Mouse (Mus musculus) retina, adult 2 months (tissue): Measurements from ENCODE around the gene Qrfp.

Source experiments
- DNase-seq: peaks from one replicate; pipeline ENCODE4 v3.0.0-alpha.2; 2012; ENCODE audit warnings: low read depth, low spot score

Qrfp gene

GRCm38 (mm10) chr2:31770781-31771441, 39.5 kb downstream of the Qrfp start:
- no peak for DNase-seq

- DNase-seq: no peak
Measured at GRCm38 (mm10) chr2:31769631-31770111, 40.7 kb downstream of the Qrfp start.

DNA sequence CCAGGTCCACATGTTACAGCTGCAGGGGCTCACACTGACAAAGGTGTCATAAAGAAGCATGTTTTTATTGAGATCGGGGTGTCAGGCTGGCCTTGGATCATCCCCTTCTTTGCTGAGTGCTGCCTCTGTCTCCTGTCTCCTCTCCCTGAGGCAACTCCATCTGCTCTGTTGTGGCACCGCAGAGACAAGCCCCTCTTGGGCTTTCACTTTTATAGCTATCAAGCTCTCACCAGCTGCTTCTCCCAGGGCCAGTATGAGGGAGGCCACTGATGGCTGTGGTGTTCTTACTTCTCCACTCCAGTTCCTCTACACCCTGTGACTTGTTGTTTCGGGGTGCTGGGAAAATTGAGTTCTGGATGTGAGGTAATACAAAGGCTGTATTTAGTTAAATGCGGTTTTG, 41.3 kb downstream of the Qrfp start:
- DNase-seq: no peak

DNA sequence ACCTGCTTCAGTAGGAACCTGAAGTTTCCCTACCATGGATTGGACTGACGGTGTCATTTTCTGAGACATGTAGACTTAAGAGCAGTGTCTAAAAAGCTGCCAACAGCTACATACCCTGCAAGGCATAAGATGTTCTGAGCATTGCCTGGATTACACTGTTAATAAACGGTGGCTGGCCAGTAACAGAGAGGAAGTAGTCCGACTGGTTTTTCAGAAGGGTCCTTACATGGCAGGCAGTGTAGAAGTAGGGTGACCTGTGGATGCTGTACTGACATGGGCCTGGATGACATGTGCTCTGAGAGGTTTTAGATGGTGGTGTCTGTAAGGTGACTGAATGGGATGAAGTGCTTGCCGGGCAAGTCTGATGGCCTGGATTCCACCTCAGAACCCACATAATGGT, 42.6 kb downstream of the Qrfp start:
- no peak for DNase-seq

- no peak for DNase-seq
Measured at GRCm38 (mm10) chr2:31767104-31767503, 43.3 kb downstream of the Qrfp start.

DNA sequence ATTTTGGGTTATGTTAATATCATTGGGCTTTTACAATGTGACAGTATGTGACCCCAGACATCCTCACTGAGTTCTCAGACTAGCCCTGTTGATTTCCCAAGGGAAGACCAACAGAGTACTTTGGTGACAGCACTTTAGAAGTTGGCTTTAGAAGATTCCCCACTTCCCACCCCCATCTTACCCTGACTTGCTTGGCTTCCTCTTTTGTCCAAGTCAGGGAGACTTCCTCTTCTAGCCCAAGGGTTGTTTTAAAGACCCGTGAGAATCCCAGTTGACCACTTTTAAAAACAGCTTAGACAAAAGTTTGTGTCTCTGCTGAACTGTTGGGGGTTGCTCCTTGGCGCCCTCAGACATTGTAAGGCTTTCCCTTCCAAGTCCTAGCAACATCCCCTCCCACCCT, 47.1 kb downstream of the Qrfp start:
- DNase-seq: no peak

DNA sequence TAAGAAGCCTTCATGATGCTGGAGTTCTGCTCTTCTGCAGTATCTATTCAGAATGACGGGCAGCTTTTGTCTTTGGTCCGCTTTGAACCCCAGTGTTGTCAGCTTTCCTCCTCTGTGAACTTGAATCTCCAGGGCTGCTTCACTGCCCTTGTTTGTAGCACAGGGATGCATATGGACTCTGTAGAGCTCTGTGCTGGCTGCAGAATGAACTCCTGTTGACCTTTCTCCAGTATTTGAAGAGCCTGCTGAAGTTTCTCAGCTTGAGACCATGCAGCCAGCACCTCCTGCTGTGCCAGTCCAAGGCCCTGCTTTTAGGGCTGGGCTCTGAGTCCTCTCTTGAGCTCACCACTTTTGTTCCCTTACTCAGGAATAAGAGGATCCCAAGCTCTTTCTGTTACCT, 47.5 kb downstream of the Qrfp start:
- DNase-seq: no peak

GRCm38 (mm10) chr2:31762155-31762554, 48.2 kb downstream of the Qrfp start:
- DNase-seq: no peak

DNA sequence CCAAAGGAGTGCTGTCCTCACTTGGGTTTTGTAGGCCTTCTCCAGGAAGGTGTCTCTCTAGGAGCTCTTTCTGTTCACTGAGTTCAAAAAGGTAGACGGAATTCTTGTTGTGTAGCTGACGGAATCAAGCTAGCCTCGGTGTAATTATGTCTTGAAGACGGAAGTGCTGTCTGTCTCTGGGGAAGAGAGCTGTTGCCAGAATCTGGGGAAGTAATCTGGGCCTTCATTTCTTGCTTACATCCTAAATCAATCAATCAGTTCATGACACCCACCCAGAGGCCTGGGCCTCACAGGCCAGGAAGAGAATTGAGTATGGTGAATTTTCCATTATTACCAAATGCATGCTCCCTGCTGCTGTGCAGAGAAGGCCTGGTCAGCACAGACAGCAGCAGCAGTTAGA, 48.8 kb downstream of the Qrfp start:
- DNase-seq: no peak

GRCm38 (mm10) chr2:31761115-31761531, 49.3 kb downstream of the Qrfp start:
- DNase-seq: no peak

- no peak for DNase-seq
Measured at GRCm38 (mm10) chr2:31760486-31760885, 49.9 kb downstream of the Qrfp start.

DNA sequence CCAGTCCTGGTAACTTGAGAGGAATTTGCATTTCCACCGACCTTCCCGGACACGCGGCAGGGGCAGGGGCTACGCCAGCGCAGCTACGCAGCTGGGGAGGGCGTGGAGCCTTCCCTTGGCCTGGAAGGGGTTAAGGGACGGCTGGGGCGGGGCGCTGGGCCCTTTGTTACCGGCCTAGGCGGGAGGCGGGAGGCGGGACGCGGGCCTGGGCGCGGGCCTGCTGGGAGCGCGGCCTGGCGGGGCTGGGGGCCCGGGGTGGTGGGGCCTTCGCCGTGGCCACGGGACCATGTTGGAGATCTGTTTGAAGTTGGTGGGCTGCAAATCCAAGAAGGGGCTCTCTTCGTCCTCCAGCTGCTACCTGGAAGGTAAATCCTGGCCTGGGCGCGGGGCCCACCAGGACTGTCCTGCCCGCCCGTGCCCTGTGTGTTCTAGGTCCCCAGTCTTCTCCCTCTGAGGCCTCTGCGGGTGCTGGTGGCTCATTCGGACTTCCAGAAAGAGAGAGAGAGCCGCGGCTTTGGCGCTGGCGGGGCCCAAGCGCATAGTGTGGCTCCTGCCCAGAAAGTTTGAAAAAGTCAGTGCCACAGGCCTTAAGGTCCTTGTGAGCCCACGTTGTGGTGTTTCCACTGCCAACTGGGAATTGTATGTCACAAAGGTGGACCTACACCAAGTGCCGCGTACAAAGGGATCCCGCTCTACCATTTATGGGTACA, 50.5 kb downstream of the Qrfp start:
- DNase-seq: no peak

DNA sequence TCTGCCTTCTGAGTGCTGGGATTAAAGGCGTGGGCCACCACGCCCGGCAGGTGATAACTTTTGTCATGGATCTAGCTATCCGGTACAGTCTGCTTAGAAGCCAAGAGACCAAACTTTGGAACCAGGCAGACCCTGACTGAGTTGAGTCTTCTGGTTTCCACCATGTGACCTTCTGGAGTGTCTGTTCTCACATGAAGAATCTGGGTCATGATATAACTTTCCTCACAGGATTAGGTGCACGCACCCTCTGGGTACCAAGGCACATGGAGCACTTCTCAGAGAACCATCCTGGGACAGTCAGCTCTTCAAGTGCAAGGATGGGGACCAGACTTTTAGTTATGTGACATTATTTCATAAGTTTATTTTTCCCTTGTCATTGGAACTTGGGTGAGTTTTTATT, 51.4 kb downstream of the Qrfp start:
- DNase-seq: no peak

DNA sequence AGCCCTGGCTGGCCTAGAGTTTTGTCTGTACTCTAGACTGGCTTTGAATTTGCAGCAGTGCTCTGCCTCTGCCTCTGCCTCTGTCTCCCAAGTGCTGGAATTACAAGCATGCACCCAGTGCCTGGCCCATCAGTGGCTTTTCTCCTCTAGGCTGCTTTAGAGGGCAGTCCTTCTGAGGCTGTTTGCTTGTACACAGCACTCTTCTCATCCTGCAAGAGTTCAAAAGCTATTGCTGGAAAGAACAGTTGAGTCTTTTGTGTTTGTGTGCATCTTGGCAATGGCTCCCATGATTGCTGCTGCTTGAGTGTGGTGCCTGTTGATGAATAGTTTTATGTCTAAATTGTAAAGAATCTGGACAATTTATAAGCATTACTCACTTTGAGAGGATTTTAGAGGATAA, 52.9 kb downstream of the Qrfp start:
- no peak for DNase-seq
